Mouse (Mus musculus): ENCODE results near the gene Otulin. TPM values are rescaled to one million over a fixed set of nuclear protein-coding genes. Genes with fewer than 3 reads are reported as not detected.

Otulin gene
- polyA plus RNA-seq, 2 experiments: 14.6 to 24.1 TPM

DNA sequence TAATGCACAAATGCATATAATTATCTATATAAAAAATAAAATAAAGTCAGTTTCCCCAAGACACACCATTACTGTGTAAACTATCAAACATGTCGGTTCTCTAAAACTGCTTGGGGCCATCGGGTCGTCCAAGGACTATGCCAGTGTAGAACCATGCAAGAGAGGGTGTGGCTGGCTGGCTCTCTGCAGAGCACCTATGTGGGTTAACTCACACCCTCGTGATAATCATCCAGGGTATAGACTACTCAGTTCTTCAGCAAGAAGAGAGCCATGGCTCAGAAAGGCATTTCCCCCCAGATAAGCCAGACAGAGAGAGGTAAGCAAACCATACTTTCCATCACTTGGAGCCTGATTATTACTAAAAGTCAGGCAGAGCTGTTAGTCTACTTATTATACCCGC lies 28.6 kb upstream of the Otulin start:
- H3K9me3 ChIP-seq (ENCODE audit: control insufficient read depth, low read length): no peaks in the 10 kb centered on the region
- H3K27ac ChIP-seq: no peak overlapping the region
- ATAC-seq (ENCODE audit: insufficient read depth) (no peak), DNase-seq (ENCODE audit: low read depth in 3 of 3, low spot score in 3 of 3) (no peak)
- H3K4me3 ChIP-seq (ENCODE audit: insufficient read depth in 1 of 2, low read depth in 2 of 2, low read length in 2 of 2): no peak overlapping the region
- H3K9ac ChIP-seq (replicated peaks): no peak overlapping the region
- H3K4me2 ChIP-seq (ENCODE audit: low read depth): no peak overlapping the region
- H3K36me3 ChIP-seq (replicated peaks; ENCODE audit: control insufficient read depth, insufficient read depth, low read depth): no peaks in the 10 kb centered on the region
- 61% methylated on average over 5 of the region's 5 CpGs for WGBS (ENCODE audit: insufficient replicate concordance)
- H3K27me3 ChIP-seq (ENCODE audit: control insufficient read depth, insufficient read depth, low read length): no peaks in the 10 kb centered on the region
- peaks cover 0 to 3% of the 10 kb centered on the region in 2 experiments; a peak in 1 of 4 replicates for H3K4me1 ChIP-seq (replicated peaks; ENCODE audit: control insufficient read depth in 2 of 2, insufficient read depth in 2 of 2, low read length in 1 of 2)
- TF ChIP-seq CTCF (IDR thresholded peaks at IDR 0.05; ENCODE audit: low read depth): no peak
- no peak for TF ChIP-seq EP300 (IDR thresholded peaks at IDR 0.05; ENCODE audit: low read depth)

DNA sequence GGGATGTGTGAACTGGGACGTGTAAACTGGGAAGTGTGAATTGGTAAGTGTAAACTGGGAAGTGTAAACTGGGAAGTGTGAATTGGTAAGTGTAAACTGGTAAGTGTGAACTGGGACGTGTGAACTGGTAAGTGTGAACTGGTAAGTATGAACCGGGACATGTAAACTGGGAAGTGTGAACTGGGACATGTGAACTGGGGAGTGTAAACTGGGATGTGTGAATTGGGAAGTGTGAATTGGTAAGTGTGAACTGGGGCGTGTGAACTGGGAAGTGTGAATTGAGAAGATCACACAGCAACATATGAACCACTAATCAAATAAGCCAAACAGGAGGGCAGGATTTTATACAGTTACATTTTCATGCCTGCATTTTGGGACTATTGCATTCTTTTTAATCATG lies 27.9 kb upstream of the Otulin start:
- no peaks in the 10 kb centered on the region for H3K27me3 ChIP-seq (ENCODE audit: control insufficient read depth, insufficient read depth, low read length)
- TF ChIP-seq CTCF (IDR thresholded peaks at IDR 0.05; ENCODE audit: low read depth): no peak
- no peak for TF ChIP-seq EP300 (IDR thresholded peaks at IDR 0.05; ENCODE audit: low read depth)
- H3K4me2 ChIP-seq (ENCODE audit: low read depth): no peak overlapping the region
- no peak overlapping the region for H3K9ac ChIP-seq (replicated peaks)
- no peak overlapping the region for H3K4me3 ChIP-seq (ENCODE audit: insufficient read depth in 1 of 2, low read depth in 2 of 2, low read length in 2 of 2)
- peaks cover 0 to 3% of the 10 kb centered on the region in 2 experiments; a peak in 1 of 4 replicates for H3K4me1 ChIP-seq (replicated peaks; ENCODE audit: control insufficient read depth in 2 of 2, insufficient read depth in 2 of 2, low read length in 1 of 2)
- no peaks in the 10 kb centered on the region for H3K9me3 ChIP-seq (ENCODE audit: control insufficient read depth, low read length)
- ATAC-seq (ENCODE audit: insufficient read depth) (no peak), DNase-seq (ENCODE audit: low read depth in 3 of 3, low spot score in 3 of 3) (no peak)
- H3K27ac ChIP-seq: no peak overlapping the region
- no peaks in the 10 kb centered on the region for H3K36me3 ChIP-seq (replicated peaks; ENCODE audit: control insufficient read depth, insufficient read depth, low read depth)
- WGBS (ENCODE audit: insufficient replicate concordance): 71% methylated on average over 4 of the region's 4 CpGs

DNA sequence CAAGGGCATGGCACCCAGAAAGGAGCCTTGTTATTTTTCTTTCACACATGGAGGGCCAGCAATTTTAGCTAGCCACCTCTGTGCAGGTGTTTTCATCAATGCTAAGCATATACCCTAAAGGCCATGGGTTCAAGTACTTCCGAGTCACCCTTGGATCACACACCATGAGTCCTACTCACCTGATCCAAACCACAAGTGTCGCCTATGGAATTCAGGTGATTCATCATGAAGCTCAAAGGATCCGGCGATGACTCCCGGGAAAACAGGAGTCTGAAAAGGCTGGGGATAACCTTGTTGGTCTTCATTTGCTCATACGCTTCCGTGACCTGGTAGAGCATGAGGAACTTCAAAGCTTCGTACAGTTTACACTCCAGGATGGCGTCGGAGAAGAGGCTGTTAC lies 27.4 kb upstream of the Otulin start:
- ATAC-seq (ENCODE audit: insufficient read depth) (no peak), DNase-seq (ENCODE audit: low read depth in 3 of 3, low spot score in 3 of 3) (no peak)
- TF ChIP-seq CTCF (IDR thresholded peaks at IDR 0.05; ENCODE audit: low read depth) (no peak), EP300 (IDR thresholded peaks at IDR 0.05; ENCODE audit: low read depth) (no peak)
- Histone ChIP-seq H3K27ac (no peak overlapping the region), H3K36me3 (replicated peaks; ENCODE audit: control insufficient read depth, insufficient read depth, low read depth) (no peaks in the 10 kb centered on the region), H3K4me3 (ENCODE audit: insufficient read depth in 1 of 2, low read depth in 2 of 2, low read length in 2 of 2) (no peak overlapping the region), H3K9me3 (ENCODE audit: control insufficient read depth, low read length) (no peaks in the 10 kb centered on the region), H3K9ac (replicated peaks) (no peak overlapping the region), H3K4me1 (replicated peaks; ENCODE audit: control insufficient read depth in 2 of 2, insufficient read depth in 2 of 2, low read length in 1 of 2) (peaks cover 0 to 3% of the 10 kb centered on the region in 2 experiments; a peak in 1 of 4 replicates), H3K27me3 (ENCODE audit: control insufficient read depth, insufficient read depth, low read length) (no peaks in the 10 kb centered on the region), H3K4me2 (ENCODE audit: low read depth) (no peak overlapping the region)
- WGBS (ENCODE audit: insufficient replicate concordance): 79% methylated on average over 10 of the region's 10 CpGs

DNA sequence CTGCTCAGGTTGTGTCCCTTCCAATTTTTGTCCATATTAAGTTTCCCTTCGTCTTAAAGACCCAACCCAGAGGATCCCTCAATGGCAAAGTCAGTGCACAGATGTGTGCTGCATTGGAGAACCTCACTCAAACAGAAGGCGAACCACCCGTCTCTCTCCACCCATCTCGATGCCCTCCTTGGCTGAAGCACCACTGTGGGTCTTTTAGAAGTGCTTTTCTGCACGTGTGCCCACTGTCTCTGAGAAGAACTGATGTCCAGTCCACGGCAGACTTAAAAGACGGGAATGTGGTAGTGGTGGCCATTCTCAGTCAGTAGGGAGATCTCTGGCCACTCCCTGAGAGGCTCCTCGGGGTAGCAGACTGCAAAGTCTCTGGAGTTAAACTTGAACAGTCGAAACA lies 26.1 kb upstream of the Otulin start:
- no peak for DNase-seq (ENCODE audit: low read depth in 3 of 3, low spot score in 3 of 3)
- H3K9ac ChIP-seq (replicated peaks): no peak overlapping the region
- H3K4me2 ChIP-seq (ENCODE audit: low read depth): no peak overlapping the region
- 62% methylated on average over 9 of the region's 9 CpGs for WGBS (ENCODE audit: insufficient replicate concordance)
- ATAC-seq (ENCODE audit: insufficient read depth): no peak
- H3K27ac ChIP-seq: no peak overlapping the region
- H3K36me3 ChIP-seq (replicated peaks; ENCODE audit: control insufficient read depth, insufficient read depth, low read depth): no peaks in the 10 kb centered on the region
- no peak for TF ChIP-seq CTCF (IDR thresholded peaks at IDR 0.05; ENCODE audit: low read depth)
- H3K9me3 ChIP-seq (ENCODE audit: control insufficient read depth, low read length): no peaks in the 10 kb centered on the region
- H3K4me3 ChIP-seq (ENCODE audit: insufficient read depth in 1 of 2, low read depth in 2 of 2, low read length in 2 of 2): no peak overlapping the region
- H3K27me3 ChIP-seq (ENCODE audit: control insufficient read depth, insufficient read depth, low read length): no peaks in the 10 kb centered on the region
- peaks cover 0 to 3% of the 10 kb centered on the region in 2 experiments; a peak in 1 of 4 replicates for H3K4me1 ChIP-seq (replicated peaks; ENCODE audit: control insufficient read depth in 2 of 2, insufficient read depth in 2 of 2, low read length in 1 of 2)

DNA sequence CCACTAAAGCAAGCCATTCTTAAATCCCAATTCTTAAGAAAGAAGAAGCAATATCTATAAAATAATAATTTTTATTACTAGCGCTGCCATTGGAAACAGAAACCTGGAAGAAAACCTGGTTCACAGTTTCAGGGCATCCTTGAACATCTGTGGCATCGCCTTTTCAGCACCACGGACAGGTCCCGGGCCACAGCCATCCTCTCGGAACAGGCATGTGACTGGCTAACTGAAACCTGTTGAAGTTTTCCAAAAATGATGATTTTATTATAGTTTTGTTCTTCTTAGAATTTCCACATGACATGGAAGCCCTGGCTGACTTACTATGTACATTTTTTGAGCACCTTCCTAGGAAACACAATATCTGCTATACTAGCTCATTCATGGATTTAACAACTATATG lies 24.5 kb upstream of the Otulin start:
- TF ChIP-seq EP300 (IDR thresholded peaks at IDR 0.05; ENCODE audit: low read depth) (no peak), CTCF (IDR thresholded peaks at IDR 0.05; ENCODE audit: low read depth) (no peak)
- Histone ChIP-seq H3K9me3 (ENCODE audit: control insufficient read depth, low read length) (no peaks in the 10 kb centered on the region), H3K27ac (no peak overlapping the region), H3K27me3 (ENCODE audit: control insufficient read depth, insufficient read depth, low read length) (no peaks in the 10 kb centered on the region), H3K4me2 (ENCODE audit: low read depth) (no peak overlapping the region), H3K9ac (replicated peaks) (no peak overlapping the region), H3K36me3 (replicated peaks; ENCODE audit: control insufficient read depth, insufficient read depth, low read depth) (no peaks in the 10 kb centered on the region), H3K4me1 (replicated peaks; ENCODE audit: control insufficient read depth in 2 of 2, insufficient read depth in 2 of 2, low read length in 1 of 2) (peaks cover 0 to 3% of the 10 kb centered on the region in 2 experiments; a peak in 1 of 4 replicates), H3K4me3 (ENCODE audit: insufficient read depth in 1 of 2, low read depth in 2 of 2, low read length in 2 of 2) (no peak overlapping the region)
- 24% methylated on average over 5 of the region's 5 CpGs for WGBS (ENCODE audit: insufficient replicate concordance)
- ATAC-seq (ENCODE audit: insufficient read depth) (no peak), DNase-seq (ENCODE audit: low read depth in 3 of 3, low spot score in 3 of 3) (no peak)

All from liver, embryonic 14.5 days (tissue).